Mouse (Mus musculus) gastrocnemius, postnatal 36 days (tissue): ENCODE measurements at regions not wholly inside any gene's neighbourhood (a gene's known extent, or its start where the extent isn't known, plus 50 kb on each side); places are given as distances from the start of the nearest gene placed in this dataset.

ENCODE experiments used
- DNase-seq, 2 experiments: peaks; one replicate each; pipeline ENCODE4 v3.0.0; 2022
- intact Hi-C: fragments of 180-260 bp; cut with DNase I; formaldehyde crosslinking; loops from one replicate; pipeline ENCODE4 v1.15.1; 2025

- DNase-seq = no peak
- intact Hi-C loops = no loop called here
Measured at GRCm38 (mm10) chr4:69759596-69759995, 650.6 kb downstream of the Cdk5rap2 start.

GRCm38 (mm10) chr4:69754567-69754966 lies 655.7 kb downstream of the Cdk5rap2 start:
- DNase-seq = no peak
- intact Hi-C loops = no loop called here

- DNase-seq = no peak
- intact Hi-C loops = no loop called here
Measured at GRCm38 (mm10) chr4:69753086-69753485, 657.2 kb downstream of the Cdk5rap2 start.

- intact Hi-C loops = no loop called here
- no peak for DNase-seq
Measured at GRCm38 (mm10) chr4:69739833-69740510, 670.3 kb downstream of the Cdk5rap2 start.
